Mouse (Mus musculus) thymus, adult 2 months (tissue): ENCODE measurements around the gene Gprasp2. TPM values are rescaled to one million over a fixed set of nuclear protein-coding genes. Genes with fewer than 3 reads are reported as not detected.
"Not testable (repeated sequence)": the region's sequence is repeated elsewhere in the genome, so short reads cannot be mapped to it uniquely, and the experiment has no call there.

ENCODE experiments used
- DNase-seq: peaks from one replicate; pipeline ENCODE4 v3.0.0; 2021
- H3K27ac ChIP-seq: fragments of 200-500 bp; 2 replicates; pipeline ENCODE4 v1.5.1; 2012; ENCODE audit warnings: low read length, control low read depth; ENCODE audit not compliant: control insufficient read depth, insufficient read depth
- H3K27me3 ChIP-seq: fragments of 200-500 bp; 2 replicates; pipeline ENCODE4 v1.6.1; 2012; ENCODE audit warnings: mild to moderate bottlenecking, low read length, moderate library complexity, mixed read lengths; ENCODE audit not compliant: control insufficient read depth, insufficient read depth
- H3K36me3 ChIP-seq: fragments of 200-500 bp; 2 replicates; pipeline ENCODE4 v1.6.1; 2012; ENCODE audit warnings: mild to moderate bottlenecking, low read length, moderate library complexity; ENCODE audit not compliant: control insufficient read depth, insufficient read depth
- H3K4me1 ChIP-seq: fragments of 200-500 bp; replicated peaks from 2 replicates; pipeline ENCODE4 v1.6.1; 2012; ENCODE audit warnings: low read length; ENCODE audit not compliant: control insufficient read depth, insufficient read depth
- H3K4me3 ChIP-seq: fragments of 200-500 bp; 2 replicates; pipeline ENCODE4 v1.5.1; 2012; ENCODE audit warnings: mild to moderate bottlenecking, low read length, control low read depth, moderate library complexity; ENCODE audit not compliant: control insufficient read depth, insufficient read depth
- CTCF ChIP-seq: fragments of 200-500 bp; IDR thresholded peaks from 2 replicates; pipeline ENCODE4 v1.5.1; 2012; ENCODE audit warnings: mild to moderate bottlenecking, control low read depth, low read length, moderate library complexity, borderline replicate concordance; ENCODE audit not compliant: control insufficient read depth, poor library complexity, insufficient read depth; ENCODE audit errors: extremely low read depth
- POLR2A ChIP-seq: fragments of 200-500 bp; IDR thresholded peaks from 2 replicates; pipeline ENCODE4 v1.6.1; 2012; ENCODE audit warnings: mild to moderate bottlenecking, low read length, control low read depth, moderate library complexity; ENCODE audit not compliant: control insufficient read depth, poor library complexity, insufficient read depth; ENCODE audit errors: extremely low read depth
- WGBS: fragments of 180-500 bp; shearing (Covaris S2); methylation state at CpG from one replicate; pipeline ENCODE4 v1.1.7; 2018; 5-methylcytosine and 5-hydroxymethylcytosine counted together
- polyA plus RNA-seq: library from polyadenylated mRNA; depleted of rRNA; stranded (reverse); fragments of >200 nt; gene quantifications from 2 replicates; pipeline ENCODE4 v1.2.3, GENCODE M21; 2012

Gprasp2 gene
- polyA plus RNA-seq, 1 experiment, result 5.0 TPM

- no peak for DNase-seq
- TF ChIP-seq POLR2A (no peak), CTCF (no peak)
- 0 out of 2 replicates have a peak, but pooled peaks cover 3% of the 10 kb centered on the region for H3K36me3 ChIP-seq
- H3K4me3 ChIP-seq, result no peak overlapping the region
- no peaks in the 10 kb centered on the region for H3K4me1 ChIP-seq
- no peak overlapping the region for H3K27ac ChIP-seq
- WGBS, result 89% methylated on average over 3 of the region's 3 CpGs
- no peaks in the 10 kb centered on the region for H3K27me3 ChIP-seq
Measured at GRCm38 (mm10) chrX:135804149-135804548, 34.7 kb upstream of the Gprasp2 start.

- H3K4me3 ChIP-seq, result no peak overlapping the region
- H3K27ac ChIP-seq, result no peak overlapping the region
- H3K36me3 ChIP-seq, result no peaks in the 10 kb centered on the region
- 10% methylated on average over 1 of the region's 1 CpGs for WGBS
- peak; percentile 35 for DNase-seq
- no peaks in the 10 kb centered on the region for H3K27me3 ChIP-seq
- H3K4me1 ChIP-seq, result no peaks in the 10 kb centered on the region
- no peak for TF ChIP-seq CTCF
- no peak for TF ChIP-seq POLR2A
Measured at GRCm38 (mm10) chrX:135805780-135806179, 33.1 kb upstream of the Gprasp2 start.

- H3K4me3 ChIP-seq, H3K27ac ChIP-seq, H3K36me3 ChIP-seq, H3K4me1 ChIP-seq, DNase-seq, H3K27me3 ChIP-seq: not testable (repeated sequence)
- WGBS, result 53% methylated on average over 1 of the region's 1 CpGs
Measured at GRCm38 (mm10) chrX:135835896-135836295, 2.9 kb upstream of the Gprasp2 start.

GRCm38 (mm10) chrX:135837896-135838295, 938 bp upstream of the Gprasp2 start:
- no peak for DNase-seq
- WGBS, result 80% methylated on average over 2 of the region's 2 CpGs
- no peaks in the 10 kb centered on the region for H3K27me3 ChIP-seq
- H3K4me3 ChIP-seq, result no peak overlapping the region
- H3K27ac ChIP-seq, result no peak overlapping the region
- no peak for TF ChIP-seq CTCF
- no peak for TF ChIP-seq POLR2A
- H3K4me1 ChIP-seq, result peaks cover 5% of the 10 kb centered on the region; the same call in 1 of the 2 replicates
- H3K36me3 ChIP-seq, result no peaks in the 10 kb centered on the region

GRCm38 (mm10) chrX:135839397-135840391, 860 bp downstream of the Gprasp2 start:
- peak; percentile 25 for DNase-seq
- H3K4me3 ChIP-seq, result peak overlapping the region; percentile 56
- not testable (repeated sequence) for H3K27me3 ChIP-seq, H3K4me1 ChIP-seq, H3K36me3 ChIP-seq, H3K27ac ChIP-seq
- WGBS, result 4% methylated on average over 13 of the region's 17 CpGs

GRCm38 (mm10) chrX:135866806-135867205, 28.0 kb downstream of the Gprasp2 start:
- H3K36me3 ChIP-seq, H3K27me3 ChIP-seq, H3K4me3 ChIP-seq, DNase-seq, H3K27ac ChIP-seq, H3K4me1 ChIP-seq: not testable (repeated sequence)
- 93% methylated on average over 9 of the region's 9 CpGs for WGBS

- Histone ChIP-seq H3K36me3 (no peaks in the 10 kb centered on the region), H3K27me3 (no peaks in the 10 kb centered on the region), H3K4me3 (no peak overlapping the region), H3K4me1 (no peaks in the 10 kb centered on the region), H3K27ac (no peak overlapping the region)
- 97% methylated on average over 1 of the region's 1 CpGs for WGBS
- no peak for TF ChIP-seq CTCF
- TF ChIP-seq POLR2A, result no peak
- no peak for DNase-seq
Measured at GRCm38 (mm10) chrX:135876679-135877078, 37.8 kb downstream of the Gprasp2 start.
